Mouse (Mus musculus) erythroblast, embryonic 14.5 days (primary cell): ENCODE measurements around the gene Eml3.

Experiments
- GATA1 ChIP-seq: IDR thresholded peaks from 2 replicates; pipeline ENCODE4 v1.6.1; 2012; ENCODE audit warnings: low read length, inconsistent platforms, mixed read lengths
- TAL1 ChIP-seq: IDR thresholded peaks from 3 replicates; pipeline ENCODE4 v1.6.1; 2012; ENCODE audit warnings: low read length, inconsistent platforms, mixed read lengths

- TF ChIP-seq TAL1 (no peak; the same call in 2 of the 3 replicates), GATA1 (no peak)
Measured at GRCm38 (mm10) chr19:8880311-8881033, 48.9 kb upstream of the Eml3 start, which contains the start of gene Uqcc3.
